Mouse (Mus musculus): ENCODE measurements around the gene Col27a1.

Gene Col27a1

GRCm38 (mm10) chr4:63260506-63260905 lies 46.7 kb downstream of the Col27a1 start:
- DNase-seq (ENCODE audit: low read depth) = no peak

- no peak for DNase-seq (ENCODE audit: low read depth)
Measured at GRCm38 (mm10) chr4:63262941-63263340, 49.1 kb downstream of the Col27a1 start.

GRCm38 (mm10) chr4:63266276-63266675 lies 52.5 kb downstream of the Col27a1 start:
- DNase-seq (ENCODE audit: low read depth) = no peak

- no peak for DNase-seq (ENCODE audit: low read depth)
Measured at GRCm38 (mm10) chr4:63267121-63267520, 53.3 kb downstream of the Col27a1 start.

GRCm38 (mm10) chr4:63267586-63267985 lies 53.8 kb downstream of the Col27a1 start:
- DNase-seq (ENCODE audit: low read depth) = no peak

- no peak for DNase-seq (ENCODE audit: low read depth)
Measured at GRCm38 (mm10) chr4:63268777-63269176, 55.0 kb downstream of the Col27a1 start.

- no peak for DNase-seq (ENCODE audit: low read depth)
Measured at GRCm38 (mm10) chr4:63274516-63274915, 60.7 kb downstream of the Col27a1 start.

GRCm38 (mm10) chr4:63275251-63275650 lies 61.4 kb downstream of the Col27a1 start:
- no peak for DNase-seq (ENCODE audit: low read depth)

GRCm38 (mm10) chr4:63276571-63276970 lies 62.8 kb downstream of the Col27a1 start:
- DNase-seq (ENCODE audit: low read depth) = no peak

GRCm38 (mm10) chr4:63278821-63279220 lies 65.0 kb downstream of the Col27a1 start:
- peak; percentile 78 for DNase-seq (ENCODE audit: low read depth)

GRCm38 (mm10) chr4:63281694-63282093 lies 67.9 kb downstream of the Col27a1 start:
- DNase-seq (ENCODE audit: low read depth) = peak; percentile 85

- DNase-seq (ENCODE audit: low read depth) = peak; percentile 48
Measured at GRCm38 (mm10) chr4:63283319-63283718, 69.5 kb downstream of the Col27a1 start.

- DNase-seq (ENCODE audit: low read depth) = no peak
Measured at GRCm38 (mm10) chr4:63286034-63286433, 72.2 kb downstream of the Col27a1 start.

- DNase-seq (ENCODE audit: low read depth) = no peak
Measured at GRCm38 (mm10) chr4:63288497-63288896, 74.7 kb downstream of the Col27a1 start.

- peak; percentile 47 for DNase-seq (ENCODE audit: low read depth)
Measured at GRCm38 (mm10) chr4:63290081-63290480, 76.3 kb downstream of the Col27a1 start.

GRCm38 (mm10) chr4:63291075-63291474 lies 77.3 kb downstream of the Col27a1 start:
- peak; percentile 97 for DNase-seq (ENCODE audit: low read depth)

- DNase-seq (ENCODE audit: low read depth) = no peak
Measured at GRCm38 (mm10) chr4:63291658-63292057, 77.9 kb downstream of the Col27a1 start.

GRCm38 (mm10) chr4:63295641-63296040 lies 81.8 kb downstream of the Col27a1 start:
- DNase-seq (ENCODE audit: low read depth) = no peak

GRCm38 (mm10) chr4:63296263-63296662 lies 82.5 kb downstream of the Col27a1 start:
- peak; percentile 30 for DNase-seq (ENCODE audit: low read depth)

- peak; percentile 66 for DNase-seq (ENCODE audit: low read depth)
Measured at GRCm38 (mm10) chr4:63296876-63297275, 83.1 kb downstream of the Col27a1 start.

GRCm38 (mm10) chr4:63298191-63298590 lies 84.4 kb downstream of the Col27a1 start:
- DNase-seq (ENCODE audit: low read depth) = no peak

- peak; percentile 20 for DNase-seq (ENCODE audit: low read depth)
Measured at GRCm38 (mm10) chr4:63302641-63303040, 88.8 kb downstream of the Col27a1 start.

GRCm38 (mm10) chr4:63307175-63308062 lies 93.6 kb downstream of the Col27a1 start:
- peak; percentile 97 for DNase-seq (ENCODE audit: low read depth)

GRCm38 (mm10) chr4:63308316-63308715 lies 94.5 kb downstream of the Col27a1 start:
- no peak for DNase-seq (ENCODE audit: low read depth)

Data from NIH3T3 (cell line).